Mouse (Mus musculus) kidney, postnatal 0 days (tissue): ENCODE measurements around the gene Zfr. TPM values are rescaled to one million over a fixed set of nuclear protein-coding genes. Genes with fewer than 3 reads are reported as not detected.

Experiments used
- ATAC-seq: fragments of 200-750 bp; cut with Nextera tagmentation; replicated peaks from 2 replicates; pipeline ENCODE4 v1.8.0; 2017; ENCODE audit warnings: low read depth, moderate number of reproducible peaks, moderate TSS enrichment, moderate library complexity; ENCODE audit not compliant: low FRiP score
- DNase-seq: peaks from one replicate; pipeline ENCODE4 v3.0.0-alpha.2; 2016; ENCODE audit warnings: low spot score
- H3K27ac ChIP-seq: fragments of 300-500 bp; sonication (generic); 2 replicates; pipeline ENCODE4 v1.5.1; 2014; ENCODE audit warnings: mild to moderate bottlenecking
- H3K27me3 ChIP-seq: fragments of 300-500 bp; sonication (generic); 2 replicates; pipeline ENCODE4 v1.6.1; 2014; ENCODE audit warnings: low read length, mixed read lengths; ENCODE audit not compliant: insufficient read depth
- H3K36me3 ChIP-seq: fragments of 300-500 bp; sonication (generic); 2 replicates; pipeline ENCODE4 v1.6.1; 2014; ENCODE audit warnings: low read length, mixed read lengths; ENCODE audit not compliant: insufficient read depth
- H3K4me1 ChIP-seq: fragments of 300-500 bp; sonication (generic); replicated peaks from 2 replicates; pipeline ENCODE4 v1.6.1; 2014; ENCODE audit warnings: antibody characterized with exemption, low read length, mixed read lengths; ENCODE audit not compliant: insufficient read depth
- H3K4me2 ChIP-seq: fragments of 300-500 bp; sonication (generic); 2 replicates; pipeline ENCODE4 v1.6.1; 2014; ENCODE audit warnings: mild to moderate bottlenecking, low read length, moderate library complexity, mixed read lengths
- H3K4me3 ChIP-seq: fragments of 300-500 bp; sonication (generic); replicated peaks from 2 replicates; pipeline ENCODE4 v1.5.1; 2014; ENCODE audit warnings: low read depth, low read length
- H3K9ac ChIP-seq: fragments of 300-500 bp; sonication (generic); 2 replicates; pipeline ENCODE4 v1.6.1; 2014; ENCODE audit warnings: low read depth, low read length
- H3K9me3 ChIP-seq: fragments of 300-500 bp; sonication (generic); replicated peaks from 2 replicates; pipeline ENCODE4 v1.6.1; 2016; ENCODE audit warnings: low read length, inconsistent platforms, mixed read lengths
- CTCF ChIP-seq: IDR thresholded peaks from 2 replicates; pipeline ENCODE4 v1.5.1; 2016; ENCODE audit warnings: antibody characterized with exemption, low read depth, mild to moderate bottlenecking, moderate library complexity
- WGBS: fragments of 180-500 bp; shearing (Covaris S2); extraction: QIAGEN DNeasy Blood & Tissue Kit; methylation state at CpG from one replicate; pipeline ENCODE4 v1.1.7; 2014; 5-methylcytosine and 5-hydroxymethylcytosine counted together
- polyA plus RNA-seq: library from polyadenylated mRNA; unstranded; fragments of >200 nt; fragmentation: Nextera tagmentation; extraction: Ambion mirVana; gene quantifications from 2 replicates; pipeline ENCODE4 v1.2.1, GENCODE M21; 2015

Gene Zfr
- polyA plus RNA-seq, 1 experiment from 2014 or later, result 77.3 TPM

DNA sequence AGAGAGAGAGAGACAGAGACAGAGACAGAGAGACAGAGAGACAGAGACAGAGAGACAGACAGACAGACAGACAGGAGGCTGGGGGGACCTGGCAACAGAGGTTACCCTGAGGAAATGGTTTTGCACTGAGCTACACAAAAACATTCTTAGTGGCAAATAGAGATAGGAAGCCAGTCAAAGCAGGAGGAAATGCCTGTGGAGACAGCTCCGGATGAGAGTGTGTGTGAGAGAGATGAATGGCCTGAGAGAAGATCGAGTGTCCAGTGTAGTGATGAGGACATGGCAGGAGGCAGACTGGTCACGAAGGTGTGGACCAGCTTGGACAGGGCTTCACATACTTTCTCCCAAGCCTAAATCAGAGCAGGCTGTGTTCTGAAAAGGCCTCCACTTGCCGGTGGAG is 107.4 kb downstream of the Zfr start:
- no peak overlapping the region for H3K4me2 ChIP-seq
- 68% methylated on average over 4 of the region's 4 CpGs for WGBS
- H3K9me3 ChIP-seq, result no peaks in the 10 kb centered on the region
- no peak overlapping the region for H3K27ac ChIP-seq
- H3K27me3 ChIP-seq, result no peaks in the 10 kb centered on the region
- H3K4me3 ChIP-seq, result no peak overlapping the region
- no peak for TF ChIP-seq CTCF
- H3K9ac ChIP-seq, result no peak overlapping the region
- DNase-seq (no peak), ATAC-seq (no peak)
- H3K36me3 ChIP-seq, result no peaks in the 10 kb centered on the region
- H3K4me1 ChIP-seq, result peaks cover 5% of the 10 kb centered on the region; the same call in 1 of the 2 replicates

DNA sequence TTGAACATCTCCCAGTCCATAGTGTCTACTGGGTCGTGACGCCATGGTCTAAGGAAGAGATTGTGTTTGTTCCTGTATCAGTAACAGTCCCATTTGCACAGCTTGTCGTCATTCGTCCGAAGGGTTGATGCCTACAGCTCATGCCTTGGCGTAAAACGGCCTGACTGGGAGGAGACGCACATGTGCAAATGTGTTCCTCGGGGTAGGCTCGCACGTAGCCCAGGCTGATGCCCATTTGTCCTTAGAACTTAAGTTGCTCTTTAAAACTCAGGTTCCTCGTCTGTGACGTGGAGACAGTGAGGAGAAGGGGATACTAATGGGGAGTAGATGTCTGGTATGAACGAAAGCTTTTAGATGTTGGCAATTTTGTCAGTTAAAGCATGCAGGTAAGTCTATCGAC is 109.3 kb downstream of the Zfr start:
- WGBS, result 91% methylated on average over 15 of the region's 15 CpGs
- Histone ChIP-seq H3K9me3 (no peaks in the 10 kb centered on the region), H3K9ac (no peak overlapping the region), H3K27me3 (no peaks in the 10 kb centered on the region), H3K4me1 (peaks cover 4% of the 10 kb centered on the region; the same call in 1 of the 2 replicates), H3K36me3 (no peaks in the 10 kb centered on the region), H3K4me3 (no peak overlapping the region), H3K4me2 (no peak overlapping the region), H3K27ac (no peak overlapping the region)
- TF ChIP-seq CTCF, result no peak
- ATAC-seq (no peak), DNase-seq (no peak)

GRCm38 (mm10) chr15:12227355-12227754 is 109.7 kb downstream of the Zfr start:
- peaks cover 5% of the 10 kb centered on the region; the same call in 1 of the 2 replicates for H3K4me1 ChIP-seq
- H3K27me3 ChIP-seq, result no peaks in the 10 kb centered on the region
- H3K27ac ChIP-seq, result no peak overlapping the region
- ATAC-seq (no peak), DNase-seq (no peak)
- H3K4me2 ChIP-seq, result no peak overlapping the region
- H3K36me3 ChIP-seq, result no peaks in the 10 kb centered on the region
- no peak for TF ChIP-seq CTCF
- no peak overlapping the region for H3K9ac ChIP-seq
- 63% methylated on average over 4 of the region's 4 CpGs for whole genome bisulfite sequencing
- H3K4me3 ChIP-seq, result no peak overlapping the region
- no peaks in the 10 kb centered on the region for H3K9me3 ChIP-seq

GRCm38 (mm10) chr15:12229603-12230242 is 112.1 kb downstream of the Zfr start:
- Histone ChIP-seq H3K4me3 (no peak overlapping the region), H3K36me3 (peaks cover 11% of the 10 kb centered on the region), H3K27me3 (no peaks in the 10 kb centered on the region), H3K4me2 (no peak overlapping the region), H3K4me1 (peaks cover 6% of the 10 kb centered on the region; the same call in 1 of the 2 replicates), H3K27ac (no peak overlapping the region), H3K9ac (no peak overlapping the region), H3K9me3 (no peaks in the 10 kb centered on the region)
- ATAC-seq (no peak), DNase-seq (no peak)
- WGBS, result 69% methylated on average over 10 of the region's 10 CpGs
- TF ChIP-seq CTCF, result no peak

DNA sequence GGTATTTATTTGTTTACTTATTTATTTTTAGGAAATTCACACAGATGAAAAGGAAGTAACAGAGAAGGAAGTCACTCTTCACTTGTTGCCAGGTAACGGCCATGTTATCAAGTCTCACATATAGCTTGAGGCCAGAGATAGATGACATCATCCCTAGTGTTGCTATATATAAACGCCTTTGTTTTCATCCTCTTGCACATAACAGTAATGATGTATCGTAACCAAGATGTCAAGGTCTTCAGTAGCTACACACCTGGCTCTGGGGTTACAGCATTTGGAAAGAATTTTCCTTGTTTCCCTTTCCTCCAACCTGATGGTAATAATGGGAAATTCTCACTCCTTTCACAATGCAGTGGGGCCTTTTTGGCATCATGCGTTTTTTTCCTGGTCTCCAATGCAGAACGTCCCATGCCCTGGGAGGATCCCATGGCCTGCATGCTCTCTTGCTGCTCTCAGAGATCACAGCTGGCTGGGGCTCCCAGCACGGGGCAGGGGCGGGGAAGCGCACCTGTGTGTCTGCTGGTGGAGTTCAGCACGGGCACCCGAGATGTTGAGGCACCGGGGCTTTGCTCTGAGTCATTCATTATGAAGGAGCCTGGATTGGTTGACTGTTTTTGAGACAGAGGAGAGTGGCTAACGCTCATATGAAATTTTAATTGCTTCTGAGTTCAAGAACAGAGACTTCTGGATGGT is 112.8 kb downstream of the Zfr start:
- 51% methylated on average over 12 of the region's 12 CpGs for WGBS
- Histone ChIP-seq H3K4me3 (no peak overlapping the region), H3K4me2 (no peak overlapping the region), H3K4me1 (peaks cover 6% of the 10 kb centered on the region; the same call in 1 of the 2 replicates), H3K9me3 (no peaks in the 10 kb centered on the region), H3K36me3 (peaks cover 11% of the 10 kb centered on the region), H3K27me3 (no peaks in the 10 kb centered on the region), H3K9ac (no peak overlapping the region), H3K27ac (no peak overlapping the region)
- DNase-seq (peak; percentile 43), ATAC-seq (no peak)
- TF ChIP-seq CTCF, result no peak

- H3K27ac ChIP-seq, result no peak overlapping the region
- DNase-seq (no peak), ATAC-seq (no peak)
- no peaks in the 10 kb centered on the region for H3K27me3 ChIP-seq
- H3K4me2 ChIP-seq, result no peak overlapping the region
- 86% methylated on average over 6 of the region's 6 CpGs for WGBS
- H3K36me3 ChIP-seq, result peaks cover 18% of the 10 kb centered on the region
- H3K4me1 ChIP-seq, result peaks cover 6% of the 10 kb centered on the region; the same call in 1 of the 2 replicates
- no peak overlapping the region for H3K9ac ChIP-seq
- peak; percentile 33; the same call in 1 of the 2 replicates for TF ChIP-seq CTCF
- no peak overlapping the region for H3K4me3 ChIP-seq
- no peaks in the 10 kb centered on the region for H3K9me3 ChIP-seq
These were observed 113.8 kb downstream of the Zfr start for GRCm38 (mm10) chr15:12231462-12231861.
